Mouse (Mus musculus) hindbrain, embryonic 12.5 days (tissue): Measurements from ENCODE around the gene Rhoj. TPM values are rescaled to one million over a fixed set of nuclear protein-coding genes. Genes with fewer than 3 reads are reported as not detected.

ENCODE experiments used
- ATAC-seq: fragments of 200-750 bp; cut with Nextera tagmentation; 2 replicates; pipeline ENCODE4 v1.8.0; 2017; ENCODE audit warnings: moderate TSS enrichment; ENCODE audit not compliant: low FRiP score
- H3K27ac ChIP-seq: fragments of 300-500 bp; sonication (generic); 2 replicates; pipeline ENCODE4 v1.5.1; 2016; ENCODE audit warnings: mild to moderate bottlenecking
- H3K27me3 ChIP-seq: fragments of 300-500 bp; sonication (generic); 2 replicates; pipeline ENCODE4 v1.6.1; 2016; ENCODE audit warnings: mild to moderate bottlenecking
- H3K36me3 ChIP-seq: fragments of 300-500 bp; sonication (generic); 2 replicates; pipeline ENCODE4 v1.6.1; 2016; ENCODE audit warnings: mild to moderate bottlenecking
- H3K4me1 ChIP-seq: fragments of 300-500 bp; sonication (generic); 2 replicates; pipeline ENCODE4 v1.6.1; 2016
- H3K4me2 ChIP-seq: fragments of 300-500 bp; sonication (generic); replicated peaks from 2 replicates; pipeline ENCODE4 v1.6.1; 2016; ENCODE audit warnings: mild to moderate bottlenecking
- H3K4me3 ChIP-seq: fragments of 300-500 bp; sonication (generic); 2 replicates; pipeline ENCODE4 v1.5.1; 2016; ENCODE audit warnings: mild to moderate bottlenecking
- H3K9ac ChIP-seq: fragments of 300-500 bp; sonication (generic); 2 replicates; pipeline ENCODE4 v1.6.1; 2016; ENCODE audit warnings: mild to moderate bottlenecking, moderate library complexity
- H3K9me3 ChIP-seq: fragments of 300-500 bp; sonication (generic); replicated peaks from 2 replicates; pipeline ENCODE4 v1.6.1; 2016; ENCODE audit warnings: mild to moderate bottlenecking
- WGBS: fragments of 180-500 bp; shearing (Covaris S2); methylation state at CpG from one replicate; pipeline ENCODE4 v1.1.7; 2016; 5-methylcytosine and 5-hydroxymethylcytosine counted together
- polyA plus RNA-seq: library from polyadenylated mRNA; unstranded; fragments of >200 nt; fragmentation: Nextera tagmentation; extraction: Ambion mirVana; gene quantifications from 2 replicates; pipeline ENCODE4 v1.2.1, GENCODE M21; 2016

The Rhoj gene
- polyA plus RNA-seq, 1 experiment from 2014 or later = 47.3 TPM

- 85% methylated on average over 12 of the region's 12 CpGs for WGBS
- Histone ChIP-seq H3K4me1 (no peaks in the 10 kb centered on the region), H3K27ac (no peak overlapping the region), H3K9me3 (no peaks in the 10 kb centered on the region), H3K9ac (no peak overlapping the region), H3K4me3 (no peak overlapping the region), H3K27me3 (no peaks in the 10 kb centered on the region), H3K4me2 (no peak overlapping the region), H3K36me3 (no peaks in the 10 kb centered on the region)
- no peak for ATAC-seq
Observed at GRCm38 (mm10) chr12:75375060-75375459, 66.9 kb downstream of the Rhoj start.

GRCm38 (mm10) chr12:75376126-75376525, 68.0 kb downstream of the Rhoj start:
- 84% methylated on average over 6 of the region's 6 CpGs for WGBS
- ATAC-seq = no peak

GRCm38 (mm10) chr12:75386731-75387130, 78.6 kb downstream of the Rhoj start:
- WGBS = 86% methylated on average over 9 of the region's 9 CpGs
- no peak for ATAC-seq
- Histone ChIP-seq H3K27ac (no peak overlapping the region), H3K9ac (no peak overlapping the region), H3K27me3 (no peaks in the 10 kb centered on the region), H3K4me2 (no peak overlapping the region), H3K4me1 (no peaks in the 10 kb centered on the region), H3K36me3 (no peaks in the 10 kb centered on the region), H3K4me3 (no peak overlapping the region), H3K9me3 (no peaks in the 10 kb centered on the region)

More at GRCm38 (mm10) chr12:75376126-75376525, 68.0 kb downstream of the Rhoj start:
- Histone ChIP-seq H3K4me1 (no peaks in the 10 kb centered on the region), H3K27ac (no peak overlapping the region), H3K4me3 (no peak overlapping the region), H3K9me3 (no peaks in the 10 kb centered on the region), H3K4me2 (no peak overlapping the region), H3K36me3 (no peaks in the 10 kb centered on the region), H3K9ac (no peak overlapping the region), H3K27me3 (no peaks in the 10 kb centered on the region)

- WGBS = 79% methylated on average over 8 of the region's 8 CpGs
Observed at GRCm38 (mm10) chr12:75387156-75387555, 79.0 kb downstream of the Rhoj start.

GRCm38 (mm10) chr12:75387846-75388245, 79.7 kb downstream of the Rhoj start:
- ATAC-seq = no peak
- WGBS = 93% methylated on average over 15 of the region's 15 CpGs
- Histone ChIP-seq H3K4me1 (no peaks in the 10 kb centered on the region), H3K27me3 (no peaks in the 10 kb centered on the region), H3K9me3 (no peaks in the 10 kb centered on the region), H3K36me3 (no peaks in the 10 kb centered on the region), H3K9ac (no peak overlapping the region), H3K4me3 (no peak overlapping the region), H3K27ac (no peak overlapping the region), H3K4me2 (no peak overlapping the region)

More at GRCm38 (mm10) chr12:75387156-75387555, 79.0 kb downstream of the Rhoj start:
- H3K4me1 ChIP-seq = no peaks in the 10 kb centered on the region
- no peaks in the 10 kb centered on the region for H3K36me3 ChIP-seq
- ATAC-seq = no peak
- H3K9me3 ChIP-seq = no peaks in the 10 kb centered on the region
- H3K9ac ChIP-seq = no peak overlapping the region
- no peak overlapping the region for H3K4me3 ChIP-seq
- no peak overlapping the region for H3K4me2 ChIP-seq
- no peaks in the 10 kb centered on the region for H3K27me3 ChIP-seq
- H3K27ac ChIP-seq = no peak overlapping the region

GRCm38 (mm10) chr12:75388521-75388920, 80.4 kb downstream of the Rhoj start:
- no peak overlapping the region for H3K4me2 ChIP-seq
- no peak for ATAC-seq

GRCm38 (mm10) chr12:75389308-75390135, 81.4 kb downstream of the Rhoj start:
- H3K9ac ChIP-seq = no peak overlapping the region
- H3K4me2 ChIP-seq = peak overlapping the region; percentile 7; the same call in 1 of the 2 replicates
- H3K36me3 ChIP-seq = no peaks in the 10 kb centered on the region
- H3K27me3 ChIP-seq = no peaks in the 10 kb centered on the region
- no peaks in the 10 kb centered on the region for H3K9me3 ChIP-seq
- no peaks in the 10 kb centered on the region for H3K4me1 ChIP-seq
- peak; percentile 54; the same call in 1 of the 2 replicates for ATAC-seq
- H3K27ac ChIP-seq = no peak overlapping the region
- H3K4me3 ChIP-seq = no peak overlapping the region
- 47% methylated on average over 20 of the region's 20 CpGs for WGBS

More at GRCm38 (mm10) chr12:75388521-75388920, 80.4 kb downstream of the Rhoj start:
- Histone ChIP-seq H3K36me3 (no peaks in the 10 kb centered on the region), H3K27ac (no peak overlapping the region; the same call in 1 of the 2 replicates), H3K4me1 (no peaks in the 10 kb centered on the region), H3K9me3 (no peaks in the 10 kb centered on the region), H3K27me3 (no peaks in the 10 kb centered on the region), H3K9ac (no peak overlapping the region), H3K4me3 (no peak overlapping the region)
- WGBS = 93% methylated on average over 9 of the region's 9 CpGs

- Histone ChIP-seq H3K9ac (no peak overlapping the region), H3K9me3 (no peaks in the 10 kb centered on the region)
- WGBS = 81% methylated on average over 9 of the region's 9 CpGs
Observed at GRCm38 (mm10) chr12:75391526-75391925, 83.4 kb downstream of the Rhoj start.

GRCm38 (mm10) chr12:75394011-75394773, 86.1 kb downstream of the Rhoj start:
- H3K36me3 ChIP-seq = no peaks in the 10 kb centered on the region
- no peak overlapping the region for H3K27ac ChIP-seq
- no peaks in the 10 kb centered on the region for H3K27me3 ChIP-seq
- no peaks in the 10 kb centered on the region; the same call in 1 of the 2 replicates for H3K4me1 ChIP-seq
- no peak overlapping the region for H3K9ac ChIP-seq
- WGBS = 83% methylated on average over 20 of the region's 20 CpGs
- no peaks in the 10 kb centered on the region for H3K9me3 ChIP-seq
- H3K4me2 ChIP-seq = no peak overlapping the region
- no peak for ATAC-seq
- H3K4me3 ChIP-seq = no peak overlapping the region

More at GRCm38 (mm10) chr12:75391526-75391925, 83.4 kb downstream of the Rhoj start:
- H3K4me2 ChIP-seq = no peak overlapping the region
- no peak overlapping the region for H3K4me3 ChIP-seq
- ATAC-seq = no peak
- no peaks in the 10 kb centered on the region for H3K36me3 ChIP-seq
- no peaks in the 10 kb centered on the region; the same call in 1 of the 2 replicates for H3K4me1 ChIP-seq
- no peaks in the 10 kb centered on the region for H3K27me3 ChIP-seq
- no peak overlapping the region for H3K27ac ChIP-seq

GRCm38 (mm10) chr12:75396616-75397015, 88.5 kb downstream of the Rhoj start:
- WGBS = 56% methylated on average over 3 of the region's 3 CpGs
- no peaks in the 10 kb centered on the region for H3K36me3 ChIP-seq
- ATAC-seq = no peak

GRCm38 (mm10) chr12:75397077-75397476, 89.0 kb downstream of the Rhoj start:
- no peak for ATAC-seq
- H3K36me3 ChIP-seq = no peaks in the 10 kb centered on the region
- H3K4me3 ChIP-seq = no peak overlapping the region
- no peaks in the 10 kb centered on the region for H3K27me3 ChIP-seq
- H3K4me1 ChIP-seq = no peaks in the 10 kb centered on the region; the same call in 1 of the 2 replicates
- H3K4me2 ChIP-seq = no peak overlapping the region
- 42% methylated on average over 7 of the region's 7 CpGs for WGBS
- no peak overlapping the region for H3K9ac ChIP-seq
- H3K27ac ChIP-seq = no peak overlapping the region
- no peaks in the 10 kb centered on the region for H3K9me3 ChIP-seq

More at GRCm38 (mm10) chr12:75396616-75397015, 88.5 kb downstream of the Rhoj start:
- Histone ChIP-seq H3K4me2 (no peak overlapping the region), H3K9ac (no peak overlapping the region), H3K27me3 (no peaks in the 10 kb centered on the region), H3K27ac (no peak overlapping the region), H3K4me1 (no peaks in the 10 kb centered on the region; the same call in 1 of the 2 replicates), H3K9me3 (no peaks in the 10 kb centered on the region), H3K4me3 (no peak overlapping the region)

- no peaks in the 10 kb centered on the region for H3K27me3 ChIP-seq
- no peak overlapping the region for H3K27ac ChIP-seq
- no peak for ATAC-seq
- H3K9ac ChIP-seq = no peak overlapping the region
- no peaks in the 10 kb centered on the region for H3K9me3 ChIP-seq
- no peak overlapping the region for H3K4me2 ChIP-seq
- H3K36me3 ChIP-seq = no peaks in the 10 kb centered on the region
- no peak overlapping the region for H3K4me3 ChIP-seq
- WGBS = 88% methylated on average over 9 of the region's 9 CpGs
- no peaks in the 10 kb centered on the region for H3K4me1 ChIP-seq
Observed at GRCm38 (mm10) chr12:75412964-75413363, 104.8 kb downstream of the Rhoj start.
